Mouse (Mus musculus): ENCODE results near the gene Brpf3.

DNA sequence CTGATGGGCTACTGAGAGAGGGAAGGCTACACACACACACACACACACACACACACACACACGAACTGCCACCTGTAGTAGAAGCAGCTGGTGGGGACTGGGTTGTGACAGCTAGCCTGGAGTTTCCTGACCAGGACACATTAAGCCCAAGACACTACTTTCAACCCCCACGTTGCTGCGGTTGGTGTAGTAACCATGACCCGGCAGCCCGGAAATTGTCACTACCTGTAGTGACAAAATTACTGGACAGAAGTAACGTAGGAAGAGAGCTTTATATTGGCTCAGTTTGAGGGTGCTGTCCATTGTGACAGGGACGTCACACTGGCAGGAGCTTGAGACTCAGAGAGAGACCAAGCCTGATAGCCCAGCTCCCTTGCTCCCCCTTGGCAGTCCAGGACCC, 71.4 kb downstream of the Brpf3 start:
- no peak for TF ChIP-seq CTCF (IDR thresholded peaks at IDR 0.05; ENCODE audit: extremely low read depth, insufficient read length, insufficient replicate concordance, low read depth, low read length)
- no peak for TF ChIP-seq POLR2A (IDR thresholded peaks at IDR 0.05; ENCODE audit: low read depth, low read length)

Data from small intestine, adult 2 months (tissue).